Mouse (Mus musculus): Measurements from ENCODE around the gene Ankdd1a. TPM values are rescaled to one million over a fixed set of nuclear protein-coding genes. Genes with fewer than 3 reads are reported as not detected.

Ankdd1a gene
- total RNA-seq (2017): not detected in 2 replicates

DNA sequence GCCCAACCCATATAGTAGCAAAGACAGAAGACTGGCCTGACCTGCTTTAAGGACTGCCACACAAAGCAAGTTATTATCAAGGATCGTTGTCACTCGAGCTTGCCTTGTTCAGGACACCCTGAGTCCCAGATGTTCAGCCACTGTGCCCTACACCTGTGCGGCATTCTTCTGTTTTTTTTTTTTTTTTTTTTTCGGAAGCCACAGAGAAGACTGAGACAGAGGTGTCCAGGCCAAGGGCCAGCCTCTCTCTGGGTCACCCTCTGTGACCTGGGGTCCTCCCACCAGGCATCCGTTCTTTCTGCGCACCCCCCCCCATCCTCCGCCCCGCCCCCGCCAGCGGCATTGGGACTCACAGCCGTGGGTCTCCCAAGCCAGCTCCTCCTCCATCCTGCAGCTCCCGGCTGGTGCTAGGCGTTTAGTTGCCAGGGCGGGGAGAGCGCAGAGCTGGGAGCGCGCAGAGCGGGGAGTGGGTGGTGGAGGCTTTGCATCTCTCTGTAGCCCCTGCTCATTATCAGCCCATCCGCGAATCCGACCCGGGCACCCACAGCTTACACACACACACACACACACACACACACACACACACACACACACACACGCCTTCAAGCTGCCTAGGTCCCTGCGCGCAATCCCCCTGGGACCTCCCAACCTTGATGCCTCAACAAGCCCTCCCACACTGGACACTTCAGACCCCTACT, at the start of gene Ankdd1a:
TSS of gene Ankdd1a (minus strand) at position 387 of the 698 bp plus-strand sequence.
- ATAC-seq (replicated peaks; ENCODE audit: low read depth, poor library complexity, severe bottlenecking): no peak

DNA sequence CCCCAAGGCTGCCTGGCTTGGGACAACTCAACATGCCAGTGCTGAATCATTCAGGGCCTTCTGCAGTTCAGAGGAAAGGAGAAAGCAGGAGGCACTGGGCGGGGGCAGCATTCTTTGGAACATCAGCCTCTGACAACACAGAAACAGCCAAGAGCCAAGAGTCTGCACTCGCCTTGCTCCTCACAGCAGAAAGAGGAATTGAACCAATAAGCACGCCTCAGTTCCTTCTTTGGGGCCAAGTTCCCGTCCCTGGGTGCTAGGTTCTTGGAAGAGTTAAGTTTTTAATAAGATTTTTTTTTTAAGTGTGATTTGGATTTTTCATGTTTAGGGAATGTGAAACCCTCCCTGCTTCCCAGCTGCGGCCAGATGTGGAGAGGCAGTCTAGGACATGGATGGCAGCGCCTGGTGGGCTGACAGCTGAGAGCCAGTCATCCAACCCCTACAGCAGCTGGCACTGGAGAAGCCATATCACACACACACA, 49.5 kb upstream of the Ankdd1a start:
- peak; percentile 60 for ATAC-seq (replicated peaks; ENCODE audit: low read depth, poor library complexity, severe bottlenecking)

DNA sequence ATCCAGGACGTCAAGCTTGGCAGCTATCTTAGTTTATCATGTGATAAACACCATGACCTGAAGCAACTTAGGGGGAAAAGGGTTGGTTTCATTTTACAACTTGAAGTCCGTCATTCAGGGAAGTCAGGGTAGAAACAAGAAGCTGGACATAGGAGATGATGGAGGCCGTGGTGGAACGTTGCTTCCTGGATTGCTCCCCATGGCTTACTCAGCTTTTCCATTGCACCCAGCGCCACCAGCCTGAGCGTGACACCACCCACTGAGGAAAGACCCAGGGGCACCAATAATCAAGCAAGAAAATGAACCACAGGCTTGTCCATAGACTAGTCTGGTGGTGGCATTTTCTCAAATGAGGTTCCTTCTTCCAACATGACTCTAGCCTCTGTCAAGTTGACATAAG, 48.8 kb upstream of the Ankdd1a start:
- ATAC-seq (replicated peaks; ENCODE audit: low read depth, poor library complexity, severe bottlenecking): peak; percentile 11; the same call in 1 of the 2 replicates

DNA sequence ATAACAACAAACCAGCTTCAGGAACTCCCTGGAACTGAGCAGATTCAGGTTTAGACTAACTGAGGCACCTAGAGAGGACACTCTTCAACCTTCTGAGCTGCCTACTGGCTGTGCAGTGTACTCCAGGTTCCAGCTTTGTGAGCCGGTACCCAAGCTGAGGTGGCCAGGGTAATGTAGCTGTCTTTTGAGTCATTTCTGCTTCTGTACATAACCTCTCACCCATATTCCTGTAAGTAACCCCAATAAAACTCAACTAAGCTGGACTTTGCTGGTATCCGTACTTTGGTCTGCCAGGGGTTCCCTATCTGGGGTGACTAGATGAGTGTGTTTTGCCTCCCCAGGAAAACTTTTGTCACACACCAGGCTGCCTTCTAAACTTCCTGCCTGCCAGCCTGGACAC, 44.7 kb upstream of the Ankdd1a start:
- no peak for ATAC-seq (replicated peaks; ENCODE audit: low read depth, poor library complexity, severe bottlenecking)

DNA sequence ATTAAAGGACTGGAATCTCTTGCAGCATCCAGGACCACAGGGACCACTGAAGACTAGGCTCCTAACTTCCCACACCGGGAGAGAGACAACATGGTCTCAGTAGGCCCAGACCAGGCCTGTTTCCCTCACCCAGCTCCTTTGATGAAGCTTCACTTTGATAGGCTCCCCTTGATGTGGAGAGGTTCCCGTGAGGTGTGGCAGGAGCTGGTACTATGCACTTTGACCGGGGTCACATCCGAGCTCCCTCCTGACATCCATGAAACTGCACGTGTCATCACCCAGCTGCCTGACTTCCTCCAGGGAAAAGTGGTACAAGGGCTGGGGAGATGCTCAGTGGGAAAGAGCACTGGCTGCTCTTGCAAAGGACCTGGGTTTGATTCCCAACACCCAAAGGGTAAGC, 43.1 kb upstream of the Ankdd1a start:
- ATAC-seq (replicated peaks; ENCODE audit: low read depth, poor library complexity, severe bottlenecking): no peak

DNA sequence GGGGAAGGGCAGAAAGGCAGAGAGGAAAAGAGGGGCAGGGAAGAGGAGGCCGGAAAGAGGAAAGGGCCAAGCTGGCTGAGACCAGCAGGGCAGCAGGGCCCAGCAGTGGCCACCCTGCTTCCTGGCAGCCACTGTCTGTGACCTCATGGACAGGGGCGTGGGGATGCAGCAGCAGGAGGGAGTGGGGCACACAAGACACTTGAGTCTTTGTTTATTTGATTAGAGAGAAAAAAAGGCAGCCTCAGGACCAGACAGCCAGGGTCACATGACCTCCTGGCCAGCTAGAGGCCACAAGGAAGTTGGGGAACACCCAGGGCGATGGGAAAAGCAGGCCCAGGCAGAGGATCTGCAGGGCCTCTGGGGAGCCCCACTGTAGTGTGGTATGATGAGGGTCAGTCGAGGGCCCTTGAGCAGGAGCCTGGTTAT, 42.1 kb upstream of the Ankdd1a start:
- ATAC-seq (replicated peaks; ENCODE audit: low read depth, poor library complexity, severe bottlenecking): no peak

DNA sequence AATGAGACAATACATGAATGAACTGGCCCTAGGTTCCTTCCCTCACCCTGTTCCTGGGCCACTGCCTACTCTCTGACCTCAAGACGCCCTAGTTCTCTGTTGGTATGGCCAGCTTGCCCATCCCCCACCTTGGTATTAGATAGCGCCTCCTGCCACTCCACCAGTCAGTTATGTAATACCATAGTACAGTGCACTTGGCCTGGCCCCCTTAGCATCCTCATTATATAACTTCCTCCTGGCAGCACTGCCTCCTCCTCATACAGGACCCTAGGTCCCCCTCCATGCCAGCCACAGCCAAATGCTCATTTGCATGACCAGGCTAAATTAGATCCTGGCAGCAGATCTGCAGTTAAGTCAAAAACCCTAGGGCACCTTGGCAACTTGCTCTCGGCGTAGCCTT, 41.0 kb upstream of the Ankdd1a start:
- peak; percentile 84 for ATAC-seq (replicated peaks; ENCODE audit: low read depth, poor library complexity, severe bottlenecking)

DNA sequence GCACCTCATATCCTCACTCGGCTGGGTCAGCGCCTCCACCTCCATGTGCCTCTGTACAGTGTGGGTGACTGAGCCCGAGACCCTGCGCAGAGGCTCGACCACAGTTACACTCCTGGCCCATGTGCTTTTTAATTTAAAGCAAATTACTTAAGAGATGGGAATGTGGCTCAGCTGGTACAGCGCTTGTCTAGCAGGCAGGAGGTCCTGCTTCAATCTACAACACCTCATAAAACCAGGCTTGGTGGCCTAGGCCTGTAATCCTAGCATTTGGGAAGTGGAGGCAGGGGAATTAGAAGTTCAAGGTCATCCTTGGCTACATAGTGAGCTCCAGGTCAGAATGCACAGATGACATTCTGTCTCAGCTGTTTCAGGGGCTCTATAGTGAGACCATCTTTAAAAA, 38.8 kb upstream of the Ankdd1a start:
- ATAC-seq (replicated peaks; ENCODE audit: low read depth, poor library complexity, severe bottlenecking): no peak

DNA sequence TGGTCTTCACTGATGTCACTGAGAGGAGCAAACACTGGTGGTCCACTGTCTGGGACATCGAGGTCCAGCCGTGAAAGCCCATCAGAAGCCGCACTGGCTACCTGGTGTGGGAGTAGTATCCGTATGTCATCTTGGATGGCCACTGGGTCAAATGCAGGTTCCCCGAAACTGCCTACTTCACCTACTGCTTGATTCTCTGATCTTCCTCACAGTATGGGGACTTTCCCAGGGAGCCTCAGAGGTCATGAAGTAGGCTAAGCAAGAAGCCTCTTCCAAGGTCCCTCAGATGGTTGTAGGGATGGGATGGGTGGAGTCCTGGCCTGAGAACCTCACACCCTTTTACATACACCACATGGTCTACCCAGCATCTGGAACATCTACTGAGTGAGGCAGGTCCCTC, 37.0 kb upstream of the Ankdd1a start:
- ATAC-seq (replicated peaks; ENCODE audit: low read depth, poor library complexity, severe bottlenecking): no peak

DNA sequence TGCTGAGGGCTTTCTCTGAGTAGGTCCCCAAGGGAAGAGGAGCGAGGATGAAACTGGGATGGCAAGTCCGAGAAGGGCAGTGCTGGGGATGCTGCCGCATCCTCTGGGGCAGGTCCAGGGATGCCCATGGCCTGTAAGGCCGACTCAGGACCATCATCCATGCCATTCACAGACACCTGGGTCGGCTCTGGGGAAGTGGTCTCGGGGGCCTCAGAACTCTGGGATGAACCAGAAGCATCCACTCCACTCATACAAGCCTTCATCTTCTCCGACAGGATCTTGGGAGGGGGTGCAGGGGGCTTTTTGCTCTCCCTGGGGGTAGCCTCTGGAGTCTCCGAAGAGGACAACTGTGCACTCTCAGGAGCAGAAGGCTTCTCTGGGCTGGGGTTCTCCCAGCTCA, 36.4 kb upstream of the Ankdd1a start:
- no peak for ATAC-seq (replicated peaks; ENCODE audit: low read depth, poor library complexity, severe bottlenecking)

DNA sequence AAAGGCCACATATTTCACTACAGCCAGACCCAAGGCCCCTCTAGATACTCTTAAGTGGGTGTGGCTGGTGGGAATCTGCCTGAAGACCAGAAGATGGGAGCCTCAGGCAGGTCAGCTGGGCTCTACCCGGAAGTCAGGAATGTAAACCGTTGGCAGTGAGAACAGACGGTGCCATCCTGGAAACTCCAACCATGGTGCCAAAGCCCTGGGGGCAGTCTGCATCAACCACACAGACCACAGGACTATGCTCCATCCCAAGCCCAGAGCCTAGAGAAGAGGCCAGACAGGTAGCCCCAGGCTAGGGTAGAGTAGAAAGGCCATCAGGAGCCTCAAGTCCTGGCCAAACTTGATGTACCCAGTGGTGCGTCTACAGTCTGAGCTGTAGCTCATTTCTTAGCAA, 35.6 kb upstream of the Ankdd1a start:
- no peak for ATAC-seq (replicated peaks; ENCODE audit: low read depth, poor library complexity, severe bottlenecking)

DNA sequence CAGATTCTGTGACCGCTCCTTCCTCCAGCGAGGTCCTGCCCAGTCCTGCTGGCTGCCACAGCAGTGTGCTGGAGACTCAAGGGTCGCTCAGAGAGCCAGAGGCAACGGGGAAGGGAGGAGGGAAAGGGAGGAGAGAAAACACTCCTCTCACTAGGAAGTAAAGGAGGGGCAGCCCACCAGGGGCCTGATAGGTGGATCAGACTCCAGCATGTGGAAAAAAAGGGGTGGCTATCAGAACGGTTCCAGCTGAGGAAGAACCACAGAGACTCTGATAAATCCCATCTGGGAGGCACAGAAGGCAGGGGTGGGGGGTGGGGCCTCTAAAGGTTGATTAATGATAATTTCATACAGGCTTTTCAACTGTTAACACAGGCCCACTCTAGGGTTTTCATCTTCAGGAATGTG, 35.0 kb upstream of the Ankdd1a start:
- ATAC-seq (replicated peaks; ENCODE audit: low read depth, poor library complexity, severe bottlenecking): peak; percentile 57

DNA sequence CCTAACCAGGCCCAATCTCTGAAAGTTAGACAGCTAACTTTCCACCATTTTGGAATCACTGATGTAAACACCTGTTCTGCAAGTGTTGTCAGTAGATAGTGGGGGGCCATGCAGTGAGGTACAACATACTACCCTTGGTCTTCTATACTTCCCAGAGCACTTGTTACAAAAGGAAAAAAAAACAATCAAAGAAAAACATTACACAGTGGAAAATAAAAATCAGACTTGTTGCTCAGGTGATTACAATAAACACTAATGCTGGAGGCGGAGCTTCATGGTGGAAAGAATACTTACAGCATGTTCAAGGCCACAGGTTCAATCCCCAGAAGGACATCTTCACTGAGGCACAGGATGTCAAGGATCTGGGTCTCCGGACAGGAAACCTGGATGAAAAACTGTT, 32.7 kb upstream of the Ankdd1a start:
- ATAC-seq (replicated peaks; ENCODE audit: low read depth, poor library complexity, severe bottlenecking): no peak

DNA sequence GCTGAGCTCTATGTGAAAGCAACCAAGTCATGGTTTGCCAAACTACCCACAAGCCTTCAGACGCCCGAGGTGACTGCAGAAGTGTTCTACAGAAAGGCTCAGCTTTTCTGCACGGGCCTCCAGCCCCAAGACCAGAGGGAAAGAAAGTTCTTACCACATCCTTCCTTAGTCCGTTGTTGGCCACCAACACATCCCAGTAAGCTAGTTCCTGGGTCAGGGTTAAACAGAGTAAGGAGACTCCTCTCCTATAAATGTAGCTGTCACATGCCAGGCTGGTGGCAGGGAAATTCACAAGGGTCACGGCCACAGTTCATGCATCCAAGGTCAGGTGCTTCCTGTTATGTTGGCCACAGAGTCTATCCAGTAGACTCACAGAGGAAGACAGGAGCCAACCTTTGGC, 32.1 kb upstream of the Ankdd1a start:
- peak; percentile 49 for ATAC-seq (replicated peaks; ENCODE audit: low read depth, poor library complexity, severe bottlenecking)

DNA sequence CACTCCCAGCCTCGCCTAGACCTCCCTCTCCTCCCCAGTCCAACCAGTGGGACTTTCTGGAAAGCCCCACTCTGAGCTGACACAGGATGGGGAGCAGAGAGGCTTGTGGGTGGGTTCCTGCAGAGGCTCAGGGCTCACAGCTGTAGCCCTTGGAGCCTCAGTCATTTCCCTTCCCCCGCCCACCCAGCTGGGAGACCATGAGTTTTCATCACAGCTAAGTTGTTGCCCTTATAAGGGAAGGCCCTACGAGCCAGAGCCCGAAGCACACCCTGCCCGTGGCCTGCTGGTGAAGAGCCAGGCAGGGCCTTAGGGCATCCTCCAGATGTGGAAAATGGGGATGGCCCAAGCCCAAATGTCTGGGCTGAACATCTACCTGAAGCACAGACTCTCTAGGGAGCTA, 31.0 kb upstream of the Ankdd1a start:
- peak; percentile 62 for ATAC-seq (replicated peaks; ENCODE audit: low read depth, poor library complexity, severe bottlenecking)

DNA sequence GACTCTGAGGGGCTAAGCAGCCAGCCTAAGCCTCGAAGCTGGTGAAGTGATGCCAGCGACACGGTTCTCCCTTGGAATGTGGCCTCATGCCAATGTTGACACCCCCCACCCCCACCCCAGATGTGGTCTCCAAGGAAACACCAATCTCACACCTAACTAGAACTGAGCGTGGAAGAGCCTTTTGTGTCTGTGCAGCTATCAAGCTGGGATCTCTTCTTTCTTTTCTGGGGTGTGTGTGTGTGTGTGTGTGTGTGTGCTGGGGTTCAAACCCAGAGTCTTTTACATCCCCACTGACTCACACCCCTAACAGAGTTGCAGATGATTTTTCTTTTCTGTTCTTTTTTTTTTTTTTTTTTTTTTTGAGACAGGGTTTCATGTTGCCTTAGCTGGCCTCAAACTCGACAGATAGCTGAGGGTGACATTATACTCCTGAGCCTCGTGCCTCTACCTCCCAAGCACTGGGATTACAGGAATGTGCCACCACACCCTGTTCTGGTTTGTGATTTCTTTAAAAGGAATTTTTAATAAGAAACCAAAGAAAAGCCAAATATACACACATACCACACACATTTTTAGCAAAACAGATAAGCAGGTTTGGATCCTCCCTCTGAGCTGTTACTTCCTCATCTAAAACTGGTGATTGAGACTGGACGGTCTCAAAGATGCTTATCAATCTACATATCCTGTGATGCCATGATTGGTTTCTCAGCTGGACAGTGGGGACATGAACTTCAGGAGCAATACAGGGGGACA, 30.3 kb upstream of the Ankdd1a start:
- no peak for ATAC-seq (replicated peaks; ENCODE audit: low read depth, poor library complexity, severe bottlenecking)

DNA sequence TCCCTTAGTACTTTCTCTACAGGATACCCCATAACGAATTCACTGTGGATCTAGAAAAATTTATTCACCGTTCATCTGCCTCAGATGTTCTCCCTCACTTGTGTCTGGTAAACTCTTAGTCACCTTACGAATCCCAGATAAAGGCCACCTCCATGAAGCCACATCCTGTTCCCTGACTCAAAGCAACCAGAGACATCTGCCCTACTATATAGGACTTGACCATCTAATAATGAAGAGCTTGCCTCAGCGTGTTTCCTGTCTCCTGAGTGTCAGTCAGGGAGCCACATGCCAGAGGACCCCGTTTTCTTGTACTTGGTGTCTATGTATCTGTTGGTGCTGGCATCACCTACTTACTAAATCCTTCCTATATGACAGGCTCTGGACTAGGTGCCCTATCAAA, 29.6 kb upstream of the Ankdd1a start:
- no peak for ATAC-seq (replicated peaks; ENCODE audit: low read depth, poor library complexity, severe bottlenecking)

DNA sequence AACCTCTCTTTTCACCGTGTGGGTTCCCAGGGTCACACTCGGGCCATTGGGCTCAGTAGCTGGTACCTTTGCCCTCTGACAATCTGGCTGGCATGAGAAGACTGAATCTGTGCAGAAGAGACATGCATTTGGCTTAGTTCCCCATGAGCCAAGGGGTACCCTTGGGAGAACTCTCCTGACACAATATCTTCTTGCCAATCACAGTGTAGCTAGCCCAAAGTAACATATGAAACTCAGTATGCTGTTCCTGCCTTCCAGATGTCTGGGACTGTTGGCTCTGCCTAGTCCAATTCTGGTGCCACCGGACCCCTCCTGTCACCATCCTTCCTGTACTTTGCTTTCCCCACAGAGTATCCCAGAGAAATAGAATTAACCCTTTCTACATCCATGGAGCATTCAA, 29.1 kb upstream of the Ankdd1a start:
- no peak for ATAC-seq (replicated peaks; ENCODE audit: low read depth, poor library complexity, severe bottlenecking)

DNA sequence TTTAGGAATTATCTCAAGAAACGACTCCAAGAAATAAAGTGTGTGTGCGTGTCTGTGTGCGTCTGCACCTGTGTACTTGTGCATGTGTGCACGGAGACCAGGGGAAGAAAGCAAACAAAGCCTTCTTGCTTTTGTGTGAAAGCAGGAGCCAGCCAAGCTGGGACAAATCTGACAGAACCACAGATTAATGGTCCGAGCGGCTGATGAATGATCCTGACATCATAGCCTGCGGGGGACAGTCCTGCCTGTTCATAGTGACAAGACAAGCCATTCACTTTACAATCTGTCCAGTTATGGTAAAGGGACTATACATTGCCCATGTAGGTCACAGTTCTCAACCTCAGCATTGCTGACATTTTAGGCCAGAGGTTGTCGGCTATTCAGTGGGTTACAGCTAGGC, 28.3 kb upstream of the Ankdd1a start:
- no peak for ATAC-seq (replicated peaks; ENCODE audit: low read depth, poor library complexity, severe bottlenecking)

DNA sequence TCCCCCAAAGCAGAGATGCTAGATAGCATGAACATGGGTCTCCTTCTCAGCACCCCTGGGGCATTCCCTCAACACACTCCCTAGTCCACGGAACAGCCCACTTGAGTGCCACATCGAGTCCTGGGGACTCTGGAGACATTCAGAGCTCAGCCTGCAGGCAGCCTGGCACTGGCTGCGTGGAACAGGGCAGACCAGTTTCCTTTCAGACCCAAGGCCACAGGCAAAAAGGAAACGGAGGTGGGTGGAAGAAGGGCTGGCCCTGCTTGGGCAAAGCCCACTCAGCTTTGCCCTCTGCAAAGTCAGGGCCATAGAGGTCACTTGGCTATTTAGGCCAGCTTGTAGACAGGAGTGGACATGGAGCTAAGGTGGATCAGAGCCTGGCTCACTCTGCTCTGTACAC, 27.9 kb upstream of the Ankdd1a start:
- no peak for ATAC-seq (replicated peaks; ENCODE audit: low read depth, poor library complexity, severe bottlenecking)

DNA sequence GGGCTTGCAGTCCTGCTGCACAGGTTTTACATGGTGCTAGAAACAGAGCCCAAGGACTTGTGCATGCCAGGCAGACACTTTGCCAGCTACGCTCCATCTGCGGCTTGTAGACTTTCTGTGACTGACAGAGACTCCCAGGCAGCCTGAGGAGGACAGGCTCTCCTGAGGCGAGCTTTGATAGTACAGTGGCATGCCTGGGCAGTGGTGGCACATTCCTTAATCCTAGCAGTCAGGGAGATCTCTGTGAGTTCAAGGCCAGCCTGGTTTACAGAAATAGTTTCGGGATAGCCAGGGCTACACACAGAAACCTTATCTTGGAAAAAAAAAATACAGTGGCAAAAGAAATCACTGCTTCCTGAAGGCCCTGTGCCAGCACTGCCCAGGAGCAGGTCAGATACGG, 27.1 kb upstream of the Ankdd1a start:
- ATAC-seq (replicated peaks; ENCODE audit: low read depth, poor library complexity, severe bottlenecking): no peak

DNA sequence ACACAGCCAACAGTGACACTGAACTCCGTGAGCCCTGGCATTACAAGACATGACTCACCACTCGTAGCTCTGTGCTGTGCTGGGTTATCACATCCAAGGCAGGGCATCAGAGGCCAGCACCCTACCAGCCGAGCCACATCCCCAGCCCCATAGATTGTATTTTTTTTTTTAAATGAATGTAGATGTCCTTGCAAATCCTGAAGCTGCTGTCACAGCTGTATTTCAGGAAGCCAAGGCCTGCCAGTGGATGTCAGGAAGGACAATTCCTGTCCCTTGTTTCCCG, 26.4 kb upstream of the Ankdd1a start:
- ATAC-seq (replicated peaks; ENCODE audit: low read depth, poor library complexity, severe bottlenecking): no peak

Data from common myeloid progenitor, adult 5-6 weeks (primary cell).